Mouse (Mus musculus) kidney, postnatal 0 days (tissue): ENCODE measurements around the gene Mad1l1. TPM values are rescaled to one million over a fixed set of nuclear protein-coding genes. Genes with fewer than 3 reads are reported as not detected.

Source experiments
- ATAC-seq: fragments of 200-750 bp; cut with Nextera tagmentation; replicated peaks from 2 replicates; pipeline ENCODE4 v1.8.0; 2017; ENCODE audit warnings: low read depth, moderate number of reproducible peaks, moderate TSS enrichment, moderate library complexity; ENCODE audit not compliant: low FRiP score
- DNase-seq: peaks from one replicate; pipeline ENCODE4 v3.0.0-alpha.2; 2016; ENCODE audit warnings: low spot score
- H3K27ac ChIP-seq: fragments of 300-500 bp; sonication (generic); 2 replicates; pipeline ENCODE4 v1.5.1; 2014; ENCODE audit warnings: mild to moderate bottlenecking
- H3K27me3 ChIP-seq: fragments of 300-500 bp; sonication (generic); 2 replicates; pipeline ENCODE4 v1.6.1; 2014; ENCODE audit warnings: low read length, mixed read lengths; ENCODE audit not compliant: insufficient read depth
- H3K36me3 ChIP-seq: fragments of 300-500 bp; sonication (generic); 2 replicates; pipeline ENCODE4 v1.6.1; 2014; ENCODE audit warnings: low read length, mixed read lengths; ENCODE audit not compliant: insufficient read depth
- H3K4me1 ChIP-seq: fragments of 300-500 bp; sonication (generic); replicated peaks from 2 replicates; pipeline ENCODE4 v1.6.1; 2014; ENCODE audit warnings: antibody characterized with exemption, low read length, mixed read lengths; ENCODE audit not compliant: insufficient read depth
- H3K4me2 ChIP-seq: fragments of 300-500 bp; sonication (generic); 2 replicates; pipeline ENCODE4 v1.6.1; 2014; ENCODE audit warnings: mild to moderate bottlenecking, low read length, moderate library complexity, mixed read lengths
- H3K4me3 ChIP-seq: fragments of 300-500 bp; sonication (generic); replicated peaks from 2 replicates; pipeline ENCODE4 v1.5.1; 2014; ENCODE audit warnings: low read depth, low read length
- H3K9ac ChIP-seq: fragments of 300-500 bp; sonication (generic); 2 replicates; pipeline ENCODE4 v1.6.1; 2014; ENCODE audit warnings: low read depth, low read length
- H3K9me3 ChIP-seq: fragments of 300-500 bp; sonication (generic); replicated peaks from 2 replicates; pipeline ENCODE4 v1.6.1; 2016; ENCODE audit warnings: low read length, inconsistent platforms, mixed read lengths
- CTCF ChIP-seq: IDR thresholded peaks from 2 replicates; pipeline ENCODE4 v1.5.1; 2016; ENCODE audit warnings: antibody characterized with exemption, low read depth, mild to moderate bottlenecking, moderate library complexity
- WGBS: fragments of 180-500 bp; shearing (Covaris S2); extraction: QIAGEN DNeasy Blood & Tissue Kit; methylation state at CpG from one replicate; pipeline ENCODE4 v1.1.7; 2014; 5-methylcytosine and 5-hydroxymethylcytosine counted together
- polyA plus RNA-seq: library from polyadenylated mRNA; unstranded; fragments of >200 nt; fragmentation: Nextera tagmentation; extraction: Ambion mirVana; gene quantifications from 2 replicates; pipeline ENCODE4 v1.2.1, GENCODE M21; 2015

Mad1l1 gene
- polyA plus RNA-seq, 1 experiment from 2014 or later, result 25.8 TPM

DNA sequence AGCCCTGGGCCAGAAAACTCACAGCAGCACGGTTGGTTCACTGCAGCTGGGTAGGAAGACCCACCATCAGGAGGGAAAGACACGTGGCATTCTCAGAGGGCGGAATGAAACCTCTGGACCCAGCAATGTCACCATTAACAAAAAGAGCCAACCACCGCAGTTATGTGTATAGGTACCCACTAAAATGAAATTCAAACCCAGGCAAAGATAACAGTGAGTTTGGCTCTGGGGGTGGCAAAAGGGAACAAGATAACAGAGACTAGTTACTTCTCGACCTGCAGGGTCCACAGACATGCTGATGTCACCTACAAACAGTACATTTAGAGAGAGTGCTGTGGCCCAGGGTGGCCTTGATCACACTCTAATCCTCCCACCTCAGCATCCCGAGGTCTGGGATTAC, 157.4 kb downstream of the Mad1l1 start:
- Histone ChIP-seq H3K9ac (no peak overlapping the region), H3K4me1 (no peaks in the 10 kb centered on the region), H3K27ac (no peak overlapping the region), H3K9me3 (no peaks in the 10 kb centered on the region), H3K36me3 (no peaks in the 10 kb centered on the region), H3K4me2 (no peak overlapping the region), H3K4me3 (no peak overlapping the region), H3K27me3 (no peaks in the 10 kb centered on the region)
- WGBS, result 75% methylated on average over 6 of the region's 6 CpGs
- no peak for TF ChIP-seq CTCF
- DNase-seq (no peak), ATAC-seq (no peak)

DNA sequence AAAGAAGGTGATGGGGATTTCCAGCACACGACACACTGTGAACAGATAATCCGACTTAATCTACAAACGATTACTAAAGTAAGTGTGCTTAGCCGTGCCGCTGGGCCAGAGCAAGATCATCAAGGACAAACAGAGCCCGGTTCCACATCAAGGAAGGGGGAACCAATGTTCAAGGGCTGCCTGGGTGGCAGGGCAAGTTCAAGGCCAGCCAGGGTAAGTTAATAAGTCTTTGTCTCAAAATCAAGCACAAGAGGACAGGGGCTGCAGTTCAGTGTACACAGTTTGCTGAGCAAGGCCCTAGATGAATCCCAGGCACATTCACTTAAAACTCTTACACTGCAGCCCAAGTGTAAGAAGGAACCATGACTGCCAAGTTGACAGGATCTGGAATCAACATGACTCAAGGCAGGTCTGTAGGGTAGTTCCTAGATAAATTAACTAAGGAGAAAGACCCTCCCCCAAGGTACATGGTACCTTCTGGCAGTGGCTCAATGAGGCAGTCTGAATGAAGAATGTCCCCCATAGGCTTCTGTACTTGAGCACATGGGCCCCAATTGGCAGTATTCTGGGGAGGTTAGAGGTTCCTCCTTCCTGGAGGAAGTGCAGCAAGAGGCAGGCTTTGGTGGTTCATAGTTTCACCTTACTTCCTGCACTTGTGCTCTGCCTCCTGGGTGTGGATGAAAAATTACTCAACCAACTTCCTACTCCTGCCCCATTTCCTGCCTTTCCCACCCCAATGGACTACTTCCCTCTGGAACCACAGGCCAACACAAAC, 159.1 kb downstream of the Mad1l1 start:
- WGBS, result 87% methylated on average over 6 of the region's 6 CpGs
- H3K4me1 ChIP-seq, result no peaks in the 10 kb centered on the region
- no peak for TF ChIP-seq CTCF
- H3K9me3 ChIP-seq, result no peaks in the 10 kb centered on the region
- no peaks in the 10 kb centered on the region for H3K27me3 ChIP-seq
- no peaks in the 10 kb centered on the region for H3K36me3 ChIP-seq
- no peak overlapping the region for H3K4me2 ChIP-seq
- no peak overlapping the region for H3K27ac ChIP-seq
- H3K9ac ChIP-seq, result no peak overlapping the region
- H3K4me3 ChIP-seq, result no peak overlapping the region
- DNase-seq (no peak), ATAC-seq (no peak)

GRCm38 (mm10) chr5:140159007-140159406, 162.3 kb downstream of the Mad1l1 start:
- WGBS, result 87% methylated on average over 4 of the region's 4 CpGs
- Histone ChIP-seq H3K4me2 (no peak overlapping the region), H3K4me1 (no peaks in the 10 kb centered on the region), H3K27ac (no peak overlapping the region), H3K9ac (no peak overlapping the region), H3K4me3 (no peak overlapping the region), H3K36me3 (no peaks in the 10 kb centered on the region), H3K9me3 (no peaks in the 10 kb centered on the region), H3K27me3 (no peaks in the 10 kb centered on the region)
- TF ChIP-seq CTCF, result no peak
- ATAC-seq (no peak), DNase-seq (no peak)

GRCm38 (mm10) chr5:140157886-140158627, 163.3 kb downstream of the Mad1l1 start:
- Histone ChIP-seq H3K27ac (no peak overlapping the region), H3K4me2 (no peak overlapping the region), H3K4me1 (no peaks in the 10 kb centered on the region), H3K9me3 (no peaks in the 10 kb centered on the region), H3K4me3 (no peak overlapping the region), H3K36me3 (no peaks in the 10 kb centered on the region), H3K27me3 (no peaks in the 10 kb centered on the region), H3K9ac (no peak overlapping the region)
- 96% methylated on average over 1 of the region's 1 CpGs for WGBS
- ATAC-seq, result no peak
- DNase-seq, result no peak
- TF ChIP-seq CTCF, result no peak

- no peak for DNase-seq
Observed at GRCm38 (mm10) chr5:140154166-140154565, 167.2 kb downstream of the Mad1l1 start.

GRCm38 (mm10) chr5:140151871-140152270, 169.5 kb downstream of the Mad1l1 start:
- Histone ChIP-seq H3K36me3 (no peaks in the 10 kb centered on the region), H3K9ac (no peak overlapping the region), H3K27ac (no peak overlapping the region), H3K9me3 (no peaks in the 10 kb centered on the region), H3K4me1 (no peaks in the 10 kb centered on the region), H3K4me2 (no peak overlapping the region), H3K4me3 (no peak overlapping the region), H3K27me3 (no peaks in the 10 kb centered on the region)
- no peak for TF ChIP-seq CTCF
- ATAC-seq, result no peak
- no peak for DNase-seq
- WGBS, result 35% methylated on average over 2 of the region's 2 CpGs

More at GRCm38 (mm10) chr5:140154166-140154565, 167.2 kb downstream of the Mad1l1 start:
- Histone ChIP-seq H3K36me3 (no peaks in the 10 kb centered on the region), H3K4me3 (no peak overlapping the region), H3K9ac (no peak overlapping the region), H3K27me3 (no peaks in the 10 kb centered on the region), H3K4me2 (no peak overlapping the region), H3K9me3 (no peaks in the 10 kb centered on the region), H3K27ac (no peak overlapping the region), H3K4me1 (no peaks in the 10 kb centered on the region)
- 76% methylated on average over 3 of the region's 3 CpGs for WGBS
- TF ChIP-seq CTCF, result no peak
- ATAC-seq, result no peak
